Mouse (Mus musculus) G1E (cell line): ENCODE results near the gene Btbd9. TPM values are rescaled to one million over a fixed set of nuclear protein-coding genes. Genes with fewer than 3 reads are reported as not detected.

ENCODE experiments used
- ATAC-seq: 2 replicates; pipeline ENCODE4 v1.8.0; 2016; ENCODE audit warnings: mild to moderate bottlenecking; ENCODE audit not compliant: insufficient number of reproducible peaks, poor library complexity, low FRiP score, severe bottlenecking; ENCODE audit errors: extremely low read depth
- DNase-seq: peaks from one replicate; pipeline ENCODE4 v3.0.0; 2012; ENCODE audit warnings: low spot score
- H3K27me3 ChIP-seq: 2 replicates; pipeline ENCODE4 v1.6.1; 2012; ENCODE audit warnings: mild to moderate bottlenecking, low read length, inconsistent platforms; ENCODE audit not compliant: insufficient read depth
- H3K36me3 ChIP-seq: replicated peaks from 2 replicates; pipeline ENCODE3; 2012; ENCODE audit warnings: mild to moderate bottlenecking, inconsistent platforms
- H3K4me1 ChIP-seq: 2 replicates; pipeline ENCODE4 v1.6.1; 2012; ENCODE audit warnings: low read depth, low read length, inconsistent platforms, mixed read lengths; ENCODE audit not compliant: insufficient read depth
- H3K4me3 ChIP-seq: 2 replicates; pipeline ENCODE4 v1.5.1; 2012; ENCODE audit warnings: low read depth, mild to moderate bottlenecking, inconsistent platforms, low read length, moderate library complexity, mixed read lengths
- H3K9me3 ChIP-seq: replicated peaks from 2 replicates; pipeline ENCODE4 v1.6.1; 2012; ENCODE audit warnings: inconsistent platforms
- CTCF ChIP-seq: IDR thresholded peaks from 2 replicates; pipeline ENCODE4 v1.5.1; 2012; ENCODE audit warnings: low read depth, low read length, inconsistent platforms, mixed read lengths
- GATA1 ChIP-seq: IDR thresholded peaks from 2 replicates; pipeline ENCODE4 v1.6.1; 2012; ENCODE audit warnings: borderline replicate concordance, low read length, inconsistent platforms, mixed read lengths
- GATA2 ChIP-seq: IDR thresholded peaks from 2 replicates; pipeline ENCODE4 v1.6.1; 2012; ENCODE audit warnings: low read depth, low read length, inconsistent platforms, borderline replicate concordance
- POLR2AphosphoS5 ChIP-seq: IDR thresholded peaks from 2 replicates; pipeline ENCODE4 v1.6.1; 2012; ENCODE audit warnings: low read depth, low read length, inconsistent platforms; ENCODE audit not compliant: insufficient replicate concordance
- TAL1 ChIP-seq: conservative IDR thresholded peaks from 2 replicates; pipeline ENCODE4 v1.6.1; 2012; ENCODE audit warnings: low read depth, low read length, inconsistent platforms, mixed read lengths
- polyA plus RNA-seq: library from polyadenylated mRNA; stranded (reverse); fragments of >175 nt; gene quantifications from 2 replicates; pipeline ENCODE4 v1.2.3, GENCODE M21; 2012
- total RNA-seq, 2 experiments: library from RNA; stranded (forward) in 1 of 2; stranded (reverse) in 1 of 2; fragments of 200-1000 nt in 1 of 2; fragments of >200 nt in 1 of 2; fragmentation: Nextera tagmentation in 1 of 2; gene quantifications; 2 replicates each; pipeline ENCODE4 v1.2.3; 2014 to 2017

Btbd9 gene
- total and polyA plus RNA-seq, 3 experiments = 33.6 to 68.4 (median 57.5) TPM

DNA sequence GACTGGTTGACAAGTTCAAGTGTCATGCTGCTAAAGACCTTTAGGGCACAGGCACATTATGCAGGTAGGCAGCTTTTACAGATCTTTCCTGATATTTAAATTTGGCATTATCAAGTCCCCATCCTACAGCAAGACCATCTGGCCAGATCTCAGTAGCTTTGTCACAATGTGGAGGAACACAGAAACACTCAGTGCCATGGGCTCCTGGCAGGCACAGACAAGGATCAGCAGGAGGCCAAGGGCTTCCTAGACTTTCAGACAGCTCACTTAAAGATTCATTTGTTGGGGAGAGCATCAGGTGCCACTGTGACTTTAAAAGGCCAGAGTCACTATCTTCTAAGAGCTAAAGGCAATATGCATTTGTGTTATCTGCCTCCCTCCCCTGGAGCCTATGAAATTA, 293.3 kb downstream of the Btbd9 start:
- no peaks in the 10 kb centered on the region for H3K9me3 ChIP-seq
- DNase-seq (no peak), ATAC-seq (no peak)
- H3K36me3 ChIP-seq = peaks cover 14% of the 10 kb centered on the region
- TF ChIP-seq CTCF (no peak), TAL1 (no peak), GATA2 (no peak), GATA1 (no peak), POLR2AphosphoS5 (no peak)
- no peaks in the 10 kb centered on the region for H3K27me3 ChIP-seq
- peaks cover 6% of the 10 kb centered on the region for H3K4me1 ChIP-seq
- no peak overlapping the region for H3K4me3 ChIP-seq

DNA sequence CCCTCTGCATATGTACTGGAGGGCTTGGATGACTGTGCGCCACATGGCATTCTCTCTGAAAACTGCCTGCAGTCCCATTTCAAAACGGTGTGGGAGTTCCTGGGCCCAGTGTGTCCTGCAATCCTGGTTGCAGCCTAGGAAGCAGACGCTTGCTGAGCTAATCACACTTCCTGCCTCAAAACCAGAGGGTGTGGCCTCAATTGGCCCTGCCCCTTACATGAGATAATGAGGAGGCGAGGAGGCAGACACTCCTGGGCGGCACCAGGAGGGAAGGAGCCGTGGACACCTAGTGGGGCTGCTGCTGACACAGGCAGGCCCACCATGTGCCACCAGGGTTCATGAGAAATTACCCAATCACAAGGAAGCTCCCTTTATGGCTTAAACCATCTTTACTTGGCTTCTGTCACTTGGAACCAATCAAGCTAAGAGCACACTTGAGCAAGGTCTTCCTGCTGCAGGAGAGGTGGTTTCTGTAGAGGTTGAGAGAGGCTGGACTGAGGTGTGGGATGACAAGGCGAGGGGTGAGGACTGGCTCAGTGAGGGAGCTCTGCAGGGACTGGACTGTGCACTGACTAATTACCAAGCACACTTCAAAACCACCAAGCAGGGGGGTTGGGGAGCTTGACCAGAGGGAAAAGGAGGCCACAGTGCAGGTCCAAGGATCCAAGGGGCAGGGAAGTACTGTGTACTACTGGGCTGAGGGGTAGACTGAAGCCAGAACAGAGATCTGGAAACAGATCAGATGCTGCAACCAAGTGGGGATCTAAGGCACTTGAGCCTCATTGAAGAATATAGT, 295.8 kb downstream of the Btbd9 start:
- DNase-seq (no peak), ATAC-seq (no peak; the same call in 1 of the 2 replicates)
- H3K4me1 ChIP-seq = peaks cover 6% of the 10 kb centered on the region
- H3K4me3 ChIP-seq = no peak overlapping the region
- TF ChIP-seq GATA1 = no peak
- no peak for TF ChIP-seq TAL1
- no peak for TF ChIP-seq CTCF
- no peak for TF ChIP-seq GATA2
- no peak for TF ChIP-seq POLR2AphosphoS5
- peaks cover 14% of the 10 kb centered on the region for H3K36me3 ChIP-seq
- no peaks in the 10 kb centered on the region for H3K9me3 ChIP-seq
- no peaks in the 10 kb centered on the region for H3K27me3 ChIP-seq

DNA sequence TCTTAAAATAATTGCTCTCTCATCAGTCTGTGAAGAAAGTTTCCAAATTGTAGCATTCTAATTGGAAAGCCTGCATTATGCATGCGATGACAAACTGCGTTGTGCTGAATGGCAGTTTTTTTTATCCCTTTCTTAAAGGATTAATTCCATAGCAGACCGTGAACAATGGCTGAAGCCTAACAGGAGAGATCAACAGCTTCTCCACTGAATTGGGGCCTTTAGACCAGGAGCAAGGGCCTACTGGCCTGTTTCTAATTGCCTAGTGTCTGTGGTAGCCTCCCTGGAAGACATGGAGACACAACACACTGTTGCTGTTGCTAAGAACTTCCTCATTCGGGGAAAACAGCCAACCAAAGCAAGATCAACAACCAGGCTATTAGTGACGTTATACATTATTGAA, 296.6 kb downstream of the Btbd9 start:
- DNase-seq (no peak), ATAC-seq (no peak)
- no peaks in the 10 kb centered on the region for H3K27me3 ChIP-seq
- TF ChIP-seq POLR2AphosphoS5 (no peak), GATA2 (no peak), GATA1 (no peak)
- peaks cover 6% of the 10 kb centered on the region for H3K4me1 ChIP-seq
- H3K9me3 ChIP-seq = no peaks in the 10 kb centered on the region
- peaks cover 19% of the 10 kb centered on the region for H3K36me3 ChIP-seq
- no peak overlapping the region for H3K4me3 ChIP-seq

DNA sequence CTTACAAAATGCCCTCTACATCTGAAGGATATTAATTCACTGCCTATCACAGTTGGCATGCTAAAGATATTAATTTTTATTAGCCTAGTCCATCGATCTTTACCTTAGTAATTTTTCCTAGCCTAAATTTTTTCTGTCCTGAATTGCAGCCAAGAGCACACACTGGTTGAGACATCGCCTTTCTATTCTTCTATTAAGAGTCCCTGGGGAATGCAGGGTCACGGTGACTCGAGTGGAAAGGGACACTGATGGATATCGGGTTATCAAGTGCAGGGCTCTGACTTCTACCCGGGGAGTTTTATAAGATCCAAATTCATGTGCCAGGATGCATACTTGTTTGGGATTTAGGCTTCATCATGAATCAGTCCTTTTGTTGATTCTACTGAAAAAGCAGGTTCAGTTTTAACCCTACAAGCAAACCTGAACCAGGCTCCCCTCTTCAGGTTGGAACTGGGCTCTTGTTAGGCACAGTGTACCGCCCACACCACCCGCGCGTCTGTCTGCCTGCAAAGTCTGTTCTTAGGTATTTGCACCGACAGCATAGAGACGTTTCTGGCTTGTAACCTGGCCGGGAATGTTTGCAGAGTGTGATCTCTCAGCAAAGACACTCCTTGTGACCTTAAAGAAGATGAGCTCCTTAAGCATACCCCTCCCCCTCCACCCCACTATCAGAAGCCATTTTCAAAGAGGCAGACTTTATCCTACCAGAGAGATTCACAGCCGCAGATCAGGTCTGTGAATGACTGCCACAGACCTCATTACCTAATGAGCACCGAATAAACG, 297.5 kb downstream of the Btbd9 start:
- Histone ChIP-seq H3K4me1 (peaks cover 6% of the 10 kb centered on the region), H3K36me3 (peaks cover 28% of the 10 kb centered on the region)
- no peak for ATAC-seq

DNA sequence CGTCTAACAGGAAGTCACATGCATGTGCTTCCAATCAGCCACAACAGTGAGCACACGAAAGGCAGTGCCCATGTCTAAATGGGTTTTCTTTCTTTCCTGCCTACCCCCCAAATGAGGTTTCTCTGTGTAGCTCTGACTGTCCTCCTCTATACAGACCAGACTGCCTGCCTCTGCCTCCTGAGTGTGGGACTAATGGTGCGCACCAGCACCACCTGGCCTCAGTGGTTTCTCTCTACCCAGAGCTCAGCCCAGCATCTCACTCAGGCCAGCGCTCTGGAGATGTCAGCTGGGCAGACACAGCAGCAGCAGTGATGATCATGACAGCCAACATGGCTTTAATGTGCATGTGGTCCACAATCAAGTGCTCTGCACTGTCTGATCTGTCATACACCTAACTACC, 299.8 kb downstream of the Btbd9 start:
- DNase-seq (no peak), ATAC-seq (no peak)
- H3K4me3 ChIP-seq = no peak overlapping the region
- H3K36me3 ChIP-seq = peaks cover 38% of the 10 kb centered on the region
- TF ChIP-seq GATA1 (no peak), CTCF (no peak), TAL1 (no peak), POLR2AphosphoS5 (no peak), GATA2 (no peak)
- peaks cover 6% of the 10 kb centered on the region for H3K4me1 ChIP-seq
- H3K9me3 ChIP-seq = no peaks in the 10 kb centered on the region
- H3K27me3 ChIP-seq = no peaks in the 10 kb centered on the region

More for the DNA sequence above, 297.5 kb downstream of the Btbd9 start:
- Histone ChIP-seq H3K9me3 (no peaks in the 10 kb centered on the region), H3K27me3 (no peaks in the 10 kb centered on the region), H3K4me3 (no peak overlapping the region)
- TF ChIP-seq GATA1 (no peak), CTCF (no peak), TAL1 (no peak), POLR2AphosphoS5 (no peak), GATA2 (no peak)
- DNase-seq = no peak

DNA sequence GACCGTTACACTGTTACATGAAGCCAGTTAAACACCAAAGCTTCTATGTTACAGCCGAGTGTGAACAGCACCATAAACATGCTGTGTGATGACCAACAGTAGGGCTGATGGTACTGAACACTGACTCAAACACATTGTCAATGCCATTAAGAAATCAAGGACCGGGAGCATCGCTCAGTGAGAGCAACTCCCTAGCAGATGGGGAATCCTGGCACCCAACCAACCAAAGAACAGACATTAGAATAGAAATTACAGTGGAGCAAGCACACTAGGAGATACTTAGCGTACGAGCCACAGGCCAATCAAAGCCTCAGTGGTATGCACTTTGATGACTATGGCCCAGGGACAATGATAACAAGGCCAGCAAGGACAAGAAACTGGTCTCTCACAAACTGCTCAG, 303.5 kb downstream of the Btbd9 start:
- ATAC-seq (no peak), DNase-seq (no peak)
- Histone ChIP-seq H3K4me3 (no peak overlapping the region), H3K9me3 (no peaks in the 10 kb centered on the region), H3K27me3 (no peaks in the 10 kb centered on the region), H3K4me1 (no peaks in the 10 kb centered on the region), H3K36me3 (peaks cover 36% of the 10 kb centered on the region)
- TF ChIP-seq GATA1 (no peak), CTCF (no peak), POLR2AphosphoS5 (no peak), GATA2 (no peak), TAL1 (no peak)
